Mouse (Mus musculus): ENCODE results near the gene Arl15.

Arl15 gene

DNA sequence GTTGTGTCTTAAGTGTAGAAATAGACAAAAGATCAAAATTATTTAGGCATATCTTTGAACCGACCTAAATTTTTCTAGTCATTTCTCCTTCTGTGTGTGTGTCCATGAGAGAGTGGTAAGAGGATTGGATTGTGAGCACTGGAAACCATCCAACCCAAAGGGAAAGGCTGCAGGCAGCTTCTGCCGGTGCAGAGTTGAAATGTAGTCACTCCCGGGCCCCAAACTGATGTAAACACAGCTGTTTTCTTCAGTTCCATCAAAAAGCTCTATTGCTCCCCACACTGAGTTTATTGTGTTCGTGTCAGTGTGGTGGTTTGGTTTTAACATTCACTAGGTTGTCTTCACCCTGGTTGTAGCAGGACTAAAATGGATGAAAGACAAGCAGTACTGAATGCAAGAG is 153.2 kb downstream of the Arl15 start:
- no peak for TF ChIP-seq GATA4 (IDR thresholded peaks at IDR 0.05; ENCODE audit: insufficient replicate concordance, low read length)

DNA sequence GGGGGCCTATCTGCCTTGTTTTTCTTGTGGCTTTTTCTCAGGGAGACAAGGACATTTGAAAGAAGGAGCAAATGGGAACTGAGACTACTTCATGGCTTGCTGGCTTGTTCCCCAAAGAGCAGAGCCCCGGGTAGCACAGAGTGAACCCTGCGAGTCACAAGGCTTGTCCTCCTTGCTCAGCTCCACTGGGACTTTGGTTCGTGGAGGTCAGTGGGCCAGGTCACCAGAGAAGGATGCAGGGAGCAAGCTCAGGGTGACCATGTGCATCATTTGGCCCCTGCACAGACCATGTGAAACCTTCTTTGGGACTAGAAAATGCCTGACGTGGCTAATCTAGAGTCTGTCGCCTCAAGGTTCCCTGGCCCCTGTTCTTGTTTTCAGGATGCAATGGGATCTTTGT is 155.4 kb downstream of the Arl15 start:
- TF ChIP-seq GATA4 (IDR thresholded peaks at IDR 0.05; ENCODE audit: insufficient replicate concordance, low read length) = no peak

DNA sequence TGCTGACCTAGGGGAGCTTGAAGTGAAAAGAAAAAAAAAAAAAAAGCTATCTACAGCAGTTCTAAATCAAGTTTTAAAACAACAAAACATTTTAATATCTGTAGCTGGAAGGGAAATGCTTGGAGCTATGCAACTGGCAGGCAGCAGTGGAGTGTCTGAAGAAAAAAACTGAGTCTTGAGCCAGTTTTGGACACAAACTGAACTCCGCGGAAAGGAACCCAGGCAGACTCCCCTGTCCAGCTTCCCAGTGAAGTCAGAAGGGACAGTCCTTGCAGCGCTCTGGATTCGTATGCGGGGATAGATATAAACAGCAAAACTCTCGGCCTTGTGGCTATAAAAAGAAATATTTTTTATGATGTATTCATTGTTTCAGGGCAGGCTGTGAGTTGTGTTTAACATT is 155.8 kb downstream of the Arl15 start:
- no peak for TF ChIP-seq GATA4 (IDR thresholded peaks at IDR 0.05; ENCODE audit: insufficient replicate concordance, low read length)

DNA sequence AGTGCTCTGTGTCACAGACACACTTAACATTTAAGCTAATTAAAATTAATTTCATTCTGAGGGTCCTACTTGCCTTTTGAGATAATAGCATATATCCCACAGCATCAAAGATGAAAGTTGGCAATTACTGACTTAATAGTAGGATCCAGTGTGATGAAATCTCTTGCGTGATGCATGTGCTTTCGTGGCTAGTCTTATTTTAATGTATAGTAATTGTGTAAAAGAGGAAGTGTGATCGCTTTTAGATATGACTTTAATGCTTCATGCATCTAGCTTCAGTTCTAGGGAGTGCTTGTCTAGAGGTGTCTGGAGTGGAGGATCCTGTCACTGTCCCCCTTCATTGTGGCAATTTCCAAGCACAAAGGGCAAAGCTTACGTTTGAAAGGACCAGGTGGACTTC is 163.1 kb downstream of the Arl15 start:
- no peak for TF ChIP-seq GATA4 (IDR thresholded peaks at IDR 0.05; ENCODE audit: insufficient replicate concordance, low read length)

DNA sequence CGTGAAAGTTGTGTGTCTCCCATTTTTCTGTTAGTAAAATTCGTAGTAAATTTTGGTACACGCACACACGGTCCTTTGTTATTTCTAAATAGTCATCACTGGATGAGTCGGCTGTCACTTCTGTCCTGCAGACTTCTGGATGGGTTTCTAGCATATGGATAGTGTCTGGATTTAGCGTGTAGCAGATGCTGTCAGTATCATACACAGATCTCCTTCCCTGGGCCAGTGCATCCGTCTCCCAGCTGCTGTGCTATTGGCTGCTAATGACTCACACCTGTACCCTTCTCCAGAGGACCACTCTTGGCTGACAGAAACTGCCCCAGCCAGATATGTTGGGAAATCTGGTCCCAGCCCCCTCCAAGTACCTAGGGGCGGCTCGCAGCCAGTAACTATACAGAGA is 170.6 kb downstream of the Arl15 start:
- TF ChIP-seq GATA4 (IDR thresholded peaks at IDR 0.05; ENCODE audit: insufficient replicate concordance, low read length) = no peak

DNA sequence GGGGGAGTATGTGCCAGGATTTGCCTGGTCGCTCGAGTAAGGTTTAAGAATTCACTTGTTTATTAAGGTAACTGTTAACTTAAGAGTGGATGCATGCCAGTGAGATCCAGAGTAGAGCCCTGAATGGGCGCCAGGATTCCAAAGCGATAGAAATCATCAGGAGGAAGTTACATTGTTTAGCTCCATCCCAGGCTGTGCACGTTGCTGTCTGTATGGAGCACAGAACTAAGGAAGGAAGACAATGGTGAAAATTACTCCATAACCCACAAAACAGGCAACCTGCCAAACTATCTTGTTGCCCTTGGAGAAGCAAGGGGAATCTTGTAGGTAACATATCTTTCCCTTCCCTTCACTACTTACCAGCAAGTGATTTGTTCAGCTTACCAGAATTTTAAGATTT is 176.4 kb downstream of the Arl15 start:
- no peak for TF ChIP-seq GATA4 (IDR thresholded peaks at IDR 0.05; ENCODE audit: insufficient replicate concordance, low read length)

DNA sequence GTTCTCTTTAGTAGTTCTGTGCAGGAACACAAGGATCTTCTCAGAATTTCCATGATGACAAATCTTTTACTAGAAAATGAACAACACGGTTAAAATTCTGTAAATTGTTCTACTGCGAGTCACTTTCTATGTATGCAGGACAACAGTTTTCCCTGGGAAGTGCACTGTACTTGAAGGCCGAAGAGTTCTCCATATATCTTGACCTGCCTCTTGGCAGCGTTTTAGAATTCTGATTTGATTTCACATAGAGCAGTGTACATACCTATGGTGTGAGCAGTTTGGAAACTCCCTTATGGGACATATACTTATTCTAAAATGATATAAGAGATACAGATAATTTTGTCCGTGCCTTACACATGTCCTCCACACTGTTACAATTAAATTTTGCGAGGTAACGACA is 178.1 kb downstream of the Arl15 start:
- no peak for TF ChIP-seq GATA4 (IDR thresholded peaks at IDR 0.05; ENCODE audit: insufficient replicate concordance, low read length)

DNA sequence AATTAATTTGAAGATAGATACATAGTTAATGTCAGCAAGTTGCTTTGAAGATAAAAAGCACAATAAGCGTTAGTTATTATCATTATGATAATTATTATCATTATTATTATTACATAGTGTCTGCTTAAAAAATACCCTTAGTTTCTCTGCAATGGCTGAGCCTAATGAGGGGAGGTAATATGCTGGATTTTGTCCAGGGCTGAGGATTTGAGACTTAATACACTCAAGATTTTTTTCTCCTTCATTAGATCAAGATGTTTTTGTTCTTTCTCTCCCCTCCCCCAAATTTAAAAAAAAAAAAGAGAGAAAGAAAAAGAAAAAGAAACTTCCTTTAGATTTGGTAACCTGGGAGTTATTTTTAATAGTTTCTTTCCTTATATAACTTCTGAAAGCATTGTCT is 180.6 kb downstream of the Arl15 start:
- no peak for TF ChIP-seq GATA4 (IDR thresholded peaks at IDR 0.05; ENCODE audit: insufficient replicate concordance, low read length)

DNA sequence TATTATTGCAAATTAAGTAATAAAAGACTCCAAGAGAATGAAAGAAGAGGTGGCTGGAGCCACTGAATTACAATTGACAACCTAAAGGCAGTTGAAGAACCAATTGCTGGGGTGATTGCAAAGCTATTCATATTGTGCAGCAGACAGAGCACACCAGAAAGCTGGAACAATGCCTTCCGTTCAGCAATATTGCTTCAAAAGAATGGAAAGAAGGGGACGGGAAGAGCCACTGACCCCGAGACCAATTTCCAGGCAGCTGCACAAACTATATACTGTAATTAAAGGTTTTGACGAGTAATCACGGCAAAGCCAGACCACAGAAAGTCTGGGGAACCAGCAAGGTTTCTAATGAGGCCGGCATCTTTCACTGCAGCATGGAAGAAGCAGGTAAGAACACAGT is 181.4 kb downstream of the Arl15 start:
- no peak for TF ChIP-seq GATA4 (IDR thresholded peaks at IDR 0.05; ENCODE audit: insufficient replicate concordance, low read length)

DNA sequence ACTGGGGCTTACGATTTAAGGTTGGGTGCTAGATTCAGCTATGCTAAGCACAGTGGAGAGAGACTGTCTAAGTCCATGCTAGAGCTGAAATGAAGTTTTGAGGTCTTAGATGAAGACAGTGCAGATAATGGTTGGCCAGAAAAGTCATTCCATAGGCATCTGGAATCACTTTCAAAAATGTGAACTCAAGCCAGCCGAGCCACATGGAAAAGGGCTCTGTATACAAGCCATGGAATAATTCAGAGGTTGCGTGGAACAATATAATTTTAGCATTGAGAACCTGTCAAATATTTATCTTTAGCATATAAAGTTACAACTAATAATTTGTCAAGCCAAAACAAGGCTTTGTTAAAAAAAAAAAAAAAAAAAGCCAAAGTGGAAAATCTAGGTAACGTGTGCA is 182.6 kb downstream of the Arl15 start:
- no peak for TF ChIP-seq GATA4 (IDR thresholded peaks at IDR 0.05; ENCODE audit: insufficient replicate concordance, low read length)

DNA sequence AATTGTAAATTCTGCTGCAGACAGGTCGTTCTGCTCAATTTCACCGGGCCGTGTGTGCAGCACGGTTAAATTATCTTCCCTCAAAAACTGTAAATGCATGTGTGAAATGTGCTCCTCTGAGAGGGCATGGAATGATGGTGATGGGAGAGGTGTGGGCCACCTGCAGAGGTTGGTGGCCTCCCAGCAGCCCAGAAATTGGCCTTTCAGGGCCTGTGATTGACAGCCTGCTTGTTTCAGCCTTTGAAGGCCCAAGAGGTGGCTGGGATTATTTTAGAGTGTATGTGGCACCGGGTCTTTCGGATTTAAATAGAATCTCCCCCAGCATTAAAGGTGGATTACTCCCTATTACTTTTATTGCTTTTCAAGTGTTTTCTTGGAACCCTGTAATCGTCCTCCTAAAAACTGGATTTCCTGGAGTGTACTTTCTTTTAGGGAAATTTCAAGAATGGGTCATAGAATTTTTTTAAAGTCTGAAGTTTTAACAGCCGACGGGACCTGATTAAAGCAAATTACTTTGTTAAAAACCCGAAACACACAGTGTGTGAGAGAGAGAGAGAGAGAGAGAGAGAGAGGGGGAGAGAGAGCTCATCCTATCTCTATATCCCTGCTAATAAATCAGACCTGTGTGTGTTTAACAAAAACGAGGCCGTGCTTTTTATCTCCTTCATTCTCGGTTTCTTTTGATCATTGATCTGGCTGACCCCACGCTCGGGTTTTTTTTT is 186.6 kb downstream of the Arl15 start:
- no peak for TF ChIP-seq GATA4 (IDR thresholded peaks at IDR 0.05; ENCODE audit: insufficient replicate concordance, low read length)

DNA sequence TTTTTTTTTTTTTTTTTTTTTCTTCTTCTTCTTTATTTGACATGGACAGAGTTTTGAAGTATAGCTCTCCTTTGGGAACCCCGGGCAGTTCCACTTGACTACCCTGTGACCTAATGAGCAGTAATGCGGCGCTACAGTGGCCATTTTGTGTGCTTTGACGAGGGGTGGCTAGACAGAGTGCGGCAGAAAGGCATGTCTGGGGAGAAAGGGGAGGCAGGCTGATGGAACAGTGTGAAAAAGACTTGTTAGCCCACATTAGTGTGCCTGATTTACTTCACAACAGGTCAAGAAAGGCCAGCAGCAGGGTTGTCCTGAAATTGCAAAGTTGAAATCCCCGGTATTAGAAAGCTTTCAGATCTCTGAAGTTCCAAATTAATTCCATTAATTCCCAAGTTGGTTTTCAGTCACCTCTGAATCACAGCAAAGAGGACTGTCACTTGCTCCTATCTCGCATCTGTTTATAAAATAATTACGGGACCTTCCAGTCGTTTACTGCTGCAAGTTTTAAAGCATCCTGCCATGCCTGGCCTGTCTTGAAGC is 187.2 kb downstream of the Arl15 start:
- no peak for TF ChIP-seq GATA4 (IDR thresholded peaks at IDR 0.05; ENCODE audit: insufficient replicate concordance, low read length)

DNA sequence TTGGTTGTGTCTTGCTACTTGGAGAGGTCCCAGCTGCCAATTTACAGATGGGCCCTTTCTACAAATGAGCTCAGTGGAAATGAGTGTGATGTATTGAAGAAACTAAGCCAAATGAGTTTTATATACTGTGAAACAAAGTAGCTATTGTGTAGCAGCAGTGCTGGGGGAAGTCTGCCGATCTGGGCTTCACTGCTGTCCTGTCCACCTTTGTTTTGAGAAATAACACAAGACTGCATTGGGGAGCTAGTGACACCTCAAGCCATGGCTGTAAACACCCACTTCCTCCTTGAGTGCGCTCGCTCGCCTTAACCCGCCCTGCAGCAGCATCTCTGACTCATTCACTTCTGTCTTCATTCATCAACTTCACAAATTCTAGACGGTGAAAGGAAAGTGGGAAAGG is 189.3 kb downstream of the Arl15 start:
- no peak for TF ChIP-seq GATA4 (IDR thresholded peaks at IDR 0.05; ENCODE audit: insufficient replicate concordance, low read length)

DNA sequence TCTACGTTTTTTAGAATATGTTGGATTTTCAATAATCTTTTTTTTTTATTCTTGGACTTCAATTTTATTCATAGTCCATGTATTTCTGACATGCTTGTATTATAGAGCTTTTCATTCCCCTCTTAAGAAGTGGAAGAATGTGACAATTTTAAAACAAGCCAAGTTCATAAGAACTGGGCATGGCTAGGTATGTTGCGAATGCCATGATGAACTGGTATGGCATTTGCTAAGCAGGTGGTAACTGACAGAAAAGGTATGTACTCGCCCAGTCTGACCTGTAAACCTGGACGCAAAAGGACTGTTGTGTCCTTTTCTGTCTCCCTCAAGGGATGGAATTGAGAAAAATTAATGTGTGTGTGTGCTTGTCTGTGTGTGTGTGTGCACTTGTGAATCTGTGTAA is 190.2 kb downstream of the Arl15 start:
- no peak for TF ChIP-seq GATA4 (IDR thresholded peaks at IDR 0.05; ENCODE audit: insufficient replicate concordance, low read length)

DNA sequence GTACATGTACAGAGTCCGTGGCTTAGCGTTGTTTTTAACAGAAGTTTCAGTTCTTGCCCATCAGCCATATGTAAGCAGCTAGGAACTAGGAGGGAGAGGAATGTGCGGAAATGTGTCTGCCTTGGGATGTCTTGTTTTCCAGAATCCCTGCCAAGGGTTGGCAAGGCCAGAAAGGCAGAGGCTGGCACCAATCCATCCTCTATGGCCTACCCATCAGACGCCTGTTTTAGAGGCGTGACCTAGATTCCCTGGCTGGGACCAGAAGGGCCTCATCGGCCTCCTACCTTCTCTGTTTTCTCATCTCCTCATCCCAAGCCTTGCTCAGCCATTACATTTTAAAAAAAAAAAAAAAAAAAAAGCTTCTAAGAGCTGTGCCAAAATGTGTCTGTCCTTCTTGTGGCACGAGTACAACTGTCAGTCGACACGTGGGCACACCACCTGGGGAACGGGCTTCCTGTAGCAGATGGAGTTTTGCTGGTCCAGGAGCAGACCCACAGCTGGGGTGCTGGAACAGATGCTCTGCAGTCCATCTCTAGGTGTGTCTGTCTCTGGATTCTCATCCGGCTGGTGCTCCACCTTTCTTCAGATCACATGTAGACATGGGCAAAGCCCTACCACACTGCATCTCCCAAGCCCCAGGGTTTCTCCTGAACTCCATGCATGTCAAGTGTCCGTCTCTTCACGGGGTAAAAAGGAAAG is 192.7 kb downstream of the Arl15 start:
- no peak for TF ChIP-seq GATA4 (IDR thresholded peaks at IDR 0.05; ENCODE audit: insufficient replicate concordance, low read length)

DNA sequence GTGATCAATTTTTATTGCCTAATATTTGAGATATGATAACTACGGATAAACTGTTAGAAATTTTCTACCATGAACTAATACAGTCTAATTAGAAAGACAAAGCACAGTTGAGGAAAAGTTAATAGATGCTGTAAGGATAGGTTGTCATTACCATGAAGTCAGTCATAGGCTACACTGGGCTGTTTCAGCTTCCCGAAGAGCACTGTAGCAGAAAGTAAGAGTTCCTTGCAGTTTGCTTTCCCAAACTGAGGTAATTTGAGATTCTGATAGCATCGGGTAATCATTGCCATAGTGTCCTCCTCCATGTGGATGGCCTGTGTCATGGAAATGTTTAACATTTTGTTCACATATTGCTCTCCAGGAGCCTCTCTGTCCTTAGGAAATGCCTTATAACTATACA is 195.9 kb downstream of the Arl15 start:
- no peak for TF ChIP-seq GATA4 (IDR thresholded peaks at IDR 0.05; ENCODE audit: insufficient replicate concordance, low read length)

DNA sequence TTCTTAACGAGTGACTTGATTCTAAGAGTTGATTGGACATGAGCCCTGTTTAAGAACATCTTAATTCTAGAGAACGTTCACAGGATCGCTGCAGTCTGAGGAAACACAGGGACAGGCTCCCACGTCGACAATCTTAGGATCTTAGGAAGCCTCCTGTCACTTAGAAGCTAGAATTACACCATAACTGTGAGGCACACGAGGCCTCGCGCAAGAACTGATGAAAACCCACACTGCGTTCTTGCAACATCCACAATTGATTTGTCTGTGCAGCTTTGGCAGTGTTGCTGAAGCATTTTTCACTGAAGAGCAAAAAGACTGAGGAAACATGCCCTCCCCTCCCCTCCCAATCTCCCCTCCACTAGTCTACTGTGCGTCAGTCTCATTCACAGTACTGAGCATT is 196.4 kb downstream of the Arl15 start:
- no peak for TF ChIP-seq GATA4 (IDR thresholded peaks at IDR 0.05; ENCODE audit: insufficient replicate concordance, low read length)
